Mouse (Mus musculus): Measurements from ENCODE around the gene Bhmt. TPM values are rescaled to one million over a fixed set of nuclear protein-coding genes. Genes with fewer than 3 reads are reported as not detected.

Bhmt gene
- polyA plus RNA-seq, 1 experiment from 2014 or later, result 1.1 TPM

DNA sequence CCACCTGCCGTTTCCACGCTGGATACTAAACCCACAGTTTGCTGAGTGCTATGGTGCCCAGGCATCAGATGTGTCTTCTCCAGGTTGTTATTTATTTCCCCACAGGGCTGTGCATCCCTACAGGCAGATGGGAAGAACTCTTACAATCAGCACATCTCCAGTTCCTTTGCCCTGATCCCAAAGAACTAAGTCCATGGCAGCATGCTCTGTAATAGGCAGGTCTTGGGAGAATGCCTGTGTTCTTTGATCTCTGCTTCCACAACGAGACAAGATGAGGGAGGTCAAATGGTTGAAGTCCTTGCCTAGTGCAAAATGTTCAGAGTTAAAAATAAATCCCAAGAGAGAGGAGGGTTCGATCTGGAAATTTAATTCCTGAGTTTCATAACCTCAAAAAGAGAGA, 1.9 kb upstream of the Bhmt start:
- no peak for ATAC-seq (ENCODE audit: low FRiP score, low read depth)
- Histone ChIP-seq H3K9me3 (no peaks in the 10 kb centered on the region), H3K36me3 (no peaks in the 10 kb centered on the region), H3K4me2 (no peak overlapping the region), H3K27ac (replicated peaks) (no peak overlapping the region), H3K27me3 (no peaks in the 10 kb centered on the region), H3K4me1 (replicated peaks) (no peaks in the 10 kb centered on the region), H3K4me3 (no peak overlapping the region), H3K9ac (no peak overlapping the region)
- WGBS, result 69% methylated on average over 4 of the region's 4 CpGs

DNA sequence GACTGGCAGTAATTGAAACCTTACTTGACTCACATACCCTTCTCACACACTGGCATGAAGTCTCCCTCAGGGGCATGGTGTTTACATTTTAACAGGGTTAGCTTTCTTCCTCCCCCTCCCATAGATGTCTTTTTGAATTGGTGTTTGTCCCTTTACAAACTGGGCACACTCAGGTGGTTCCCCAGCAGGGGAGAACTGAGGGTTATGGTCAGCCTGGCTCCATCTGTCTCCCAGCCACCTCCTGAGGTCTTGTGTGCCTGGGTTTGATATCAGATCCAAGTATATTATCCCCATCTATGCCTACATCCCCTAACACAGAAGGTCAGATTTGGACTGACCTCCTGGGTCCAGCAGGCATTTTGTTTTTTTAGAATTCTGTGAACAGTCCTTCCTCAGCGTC, 1.2 kb downstream of the Bhmt start:
- no peak overlapping the region for H3K4me2 ChIP-seq
- H3K4me1 ChIP-seq (replicated peaks), result no peaks in the 10 kb centered on the region
- no peak overlapping the region for H3K4me3 ChIP-seq
- 80% methylated on average over 1 of the region's 1 CpGs for WGBS
- no peak for ATAC-seq (ENCODE audit: low FRiP score, low read depth)
- H3K9ac ChIP-seq, result no peak overlapping the region
- no peak overlapping the region for H3K27ac ChIP-seq (replicated peaks)
- no peaks in the 10 kb centered on the region for H3K27me3 ChIP-seq
- no peaks in the 10 kb centered on the region for H3K36me3 ChIP-seq
- no peaks in the 10 kb centered on the region for H3K9me3 ChIP-seq

GRCm38 (mm10) chr13:93632927-93633326, 4.8 kb downstream of the Bhmt start:
- no peaks in the 10 kb centered on the region for H3K36me3 ChIP-seq
- H3K4me1 ChIP-seq (replicated peaks), result no peaks in the 10 kb centered on the region
- H3K4me3 ChIP-seq, result no peak overlapping the region
- 89% methylated on average over 5 of the region's 5 CpGs for WGBS
- no peaks in the 10 kb centered on the region for H3K9me3 ChIP-seq
- H3K9ac ChIP-seq, result no peak overlapping the region
- no peak overlapping the region for H3K27ac ChIP-seq (replicated peaks)
- no peak overlapping the region for H3K4me2 ChIP-seq
- no peaks in the 10 kb centered on the region for H3K27me3 ChIP-seq
- no peak for ATAC-seq (ENCODE audit: low FRiP score, low read depth)

DNA sequence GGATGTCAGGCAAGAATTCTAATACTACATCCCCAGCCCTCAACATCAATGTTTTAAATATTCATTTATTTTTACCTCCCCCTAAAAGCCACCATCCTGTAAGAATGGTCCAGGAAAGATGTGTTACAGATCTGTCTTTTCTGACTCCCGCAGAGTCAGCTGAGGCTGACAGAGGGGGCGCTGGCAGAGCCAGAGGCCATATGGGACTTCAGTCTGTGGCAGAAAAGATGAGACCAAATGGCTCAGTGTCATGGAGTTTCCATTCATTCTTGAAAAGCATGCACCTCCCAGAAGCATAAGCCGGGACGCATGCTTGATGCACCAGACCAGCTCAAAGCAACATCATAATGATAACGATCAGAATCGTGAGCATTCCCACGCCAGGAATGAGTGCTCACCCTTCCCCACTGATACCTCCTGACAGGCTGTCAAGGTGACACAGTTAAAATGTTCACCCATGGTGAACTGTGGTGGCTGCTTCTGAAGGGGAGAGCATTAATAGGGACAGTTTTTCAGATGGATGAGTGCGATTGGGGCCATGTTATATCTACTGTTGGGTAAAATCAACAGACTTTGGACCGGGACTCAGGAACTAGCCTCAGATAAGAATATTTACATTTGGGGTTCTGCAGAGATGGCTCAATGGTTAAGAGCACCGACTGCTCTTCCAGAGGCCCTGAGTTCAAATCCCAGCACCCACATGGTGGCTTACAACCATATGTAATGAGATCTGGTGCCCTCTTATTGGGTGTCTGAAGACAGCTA, 6.6 kb downstream of the Bhmt start:
- Histone ChIP-seq H3K4me1 (replicated peaks) (no peaks in the 10 kb centered on the region), H3K9ac (no peak overlapping the region), H3K4me3 (no peak overlapping the region), H3K27me3 (no peaks in the 10 kb centered on the region), H3K27ac (replicated peaks) (no peak overlapping the region), H3K4me2 (no peak overlapping the region), H3K9me3 (no peaks in the 10 kb centered on the region), H3K36me3 (no peaks in the 10 kb centered on the region)
- ATAC-seq (ENCODE audit: low FRiP score, low read depth), result no peak
- WGBS, result 80% methylated on average over 10 of the region's 10 CpGs

GRCm38 (mm10) chr13:93628861-93629260, 8.9 kb downstream of the Bhmt start:
- H3K9me3 ChIP-seq, result no peaks in the 10 kb centered on the region
- H3K27ac ChIP-seq (replicated peaks), result no peak overlapping the region
- no peaks in the 10 kb centered on the region for H3K4me1 ChIP-seq (replicated peaks)
- H3K4me3 ChIP-seq, result no peak overlapping the region
- H3K9ac ChIP-seq, result no peak overlapping the region
- H3K27me3 ChIP-seq, result no peaks in the 10 kb centered on the region
- H3K36me3 ChIP-seq, result no peaks in the 10 kb centered on the region
- ATAC-seq (ENCODE audit: low FRiP score, low read depth), result no peak
- no peak overlapping the region for H3K4me2 ChIP-seq
- 19% methylated on average over 6 of the region's 6 CpGs for WGBS

- Histone ChIP-seq H3K4me1 (replicated peaks) (no peaks in the 10 kb centered on the region; the same call in 1 of the 2 replicates), H3K27me3 (no peaks in the 10 kb centered on the region), H3K27ac (replicated peaks) (no peak overlapping the region), H3K9me3 (no peaks in the 10 kb centered on the region), H3K36me3 (no peaks in the 10 kb centered on the region), H3K9ac (no peak overlapping the region), H3K4me2 (no peak overlapping the region), H3K4me3 (no peak overlapping the region)
- WGBS, result 34% methylated on average over 5 of the region's 6 CpGs
- ATAC-seq (ENCODE audit: low FRiP score, low read depth), result no peak
Observed at GRCm38 (mm10) chr13:93614361-93614948, 23.3 kb downstream of the Bhmt start.

DNA sequence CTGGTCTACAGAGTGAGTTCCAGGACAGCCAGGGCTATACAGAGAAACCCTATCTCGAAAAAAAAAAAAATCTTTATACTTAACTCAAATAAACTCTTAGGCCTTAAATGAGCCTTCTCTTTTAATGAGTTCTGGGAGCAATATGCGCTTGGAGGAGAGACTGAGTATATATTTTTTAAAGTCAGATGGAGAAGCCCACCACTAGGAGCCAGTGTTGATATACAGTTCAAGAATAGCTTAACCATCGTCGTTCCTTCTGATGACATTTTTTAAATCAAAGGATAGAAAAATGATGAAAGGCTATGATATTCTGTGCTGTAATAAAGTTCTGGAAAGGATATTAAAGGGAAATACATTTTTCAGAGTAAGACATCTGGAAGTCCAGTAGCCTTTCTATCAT, 24.0 kb downstream of the Bhmt start:
- 0 out of 2 replicates have a peak, but pooled peaks have one; percentile 37 for ATAC-seq (ENCODE audit: low FRiP score, low read depth)
- Histone ChIP-seq H3K27ac (replicated peaks) (no peak overlapping the region), H3K9ac (no peak overlapping the region), H3K4me2 (no peak overlapping the region), H3K27me3 (no peaks in the 10 kb centered on the region), H3K4me1 (replicated peaks) (no peaks in the 10 kb centered on the region; the same call in 1 of the 2 replicates), H3K4me3 (no peak overlapping the region), H3K36me3 (no peaks in the 10 kb centered on the region), H3K9me3 (no peaks in the 10 kb centered on the region)
- WGBS, result 70% methylated on average over 4 of the region's 4 CpGs

- ATAC-seq (ENCODE audit: low FRiP score, low read depth), result peak; percentile 78
- H3K4me2 ChIP-seq, result no peak overlapping the region
- H3K9me3 ChIP-seq, result no peaks in the 10 kb centered on the region
- H3K4me3 ChIP-seq, result no peak overlapping the region
- no peaks in the 10 kb centered on the region; the same call in 1 of the 2 replicates for H3K4me1 ChIP-seq (replicated peaks)
- no peak overlapping the region for H3K9ac ChIP-seq
- 62% methylated on average over 19 of the region's 19 CpGs for WGBS
- no peak overlapping the region for H3K27ac ChIP-seq (replicated peaks)
- no peaks in the 10 kb centered on the region for H3K27me3 ChIP-seq
- H3K36me3 ChIP-seq, result no peaks in the 10 kb centered on the region
Observed at GRCm38 (mm10) chr13:93612660-93613607, 24.8 kb downstream of the Bhmt start.

- 82% methylated on average over 2 of the region's 2 CpGs for WGBS
- no peak for ATAC-seq (ENCODE audit: low FRiP score, low read depth)
Observed at GRCm38 (mm10) chr13:93608476-93608875, 29.3 kb downstream of the Bhmt start.

GRCm38 (mm10) chr13:93607701-93608100, 30.1 kb downstream of the Bhmt start:
- no peak overlapping the region for H3K9ac ChIP-seq
- 96% methylated on average over 3 of the region's 3 CpGs for WGBS

More at GRCm38 (mm10) chr13:93608476-93608875, 29.3 kb downstream of the Bhmt start:
- Histone ChIP-seq H3K36me3 (no peaks in the 10 kb centered on the region), H3K4me2 (no peak overlapping the region), H3K9ac (no peak overlapping the region), H3K9me3 (no peaks in the 10 kb centered on the region), H3K4me1 (replicated peaks) (peaks cover 2% of the 10 kb centered on the region; the same call in 1 of the 2 replicates), H3K27me3 (no peaks in the 10 kb centered on the region), H3K4me3 (no peak overlapping the region), H3K27ac (replicated peaks) (no peak overlapping the region)

GRCm38 (mm10) chr13:93606868-93607578, 30.7 kb downstream of the Bhmt start:
- Histone ChIP-seq H3K27ac (replicated peaks) (no peak overlapping the region), H3K4me1 (replicated peaks) (peaks cover 2% of the 10 kb centered on the region; the same call in 1 of the 2 replicates), H3K4me2 (no peak overlapping the region), H3K27me3 (no peaks in the 10 kb centered on the region), H3K9ac (no peak overlapping the region), H3K9me3 (no peaks in the 10 kb centered on the region), H3K4me3 (no peak overlapping the region), H3K36me3 (no peaks in the 10 kb centered on the region)
- WGBS, result 76% methylated on average over 13 of the region's 13 CpGs
- ATAC-seq (ENCODE audit: low FRiP score, low read depth), result no peak

More at GRCm38 (mm10) chr13:93607701-93608100, 30.1 kb downstream of the Bhmt start:
- no peaks in the 10 kb centered on the region for H3K9me3 ChIP-seq
- H3K27ac ChIP-seq (replicated peaks), result no peak overlapping the region
- H3K4me3 ChIP-seq, result no peak overlapping the region
- no peaks in the 10 kb centered on the region for H3K36me3 ChIP-seq
- no peak overlapping the region for H3K4me2 ChIP-seq
- ATAC-seq (ENCODE audit: low FRiP score, low read depth), result no peak
- H3K27me3 ChIP-seq, result no peaks in the 10 kb centered on the region
- peaks cover 2% of the 10 kb centered on the region; the same call in 1 of the 2 replicates for H3K4me1 ChIP-seq (replicated peaks)

All from hindbrain, embryonic 15.5 days (tissue).